Mouse (Mus musculus) liver, embryonic 13.5 days (tissue): ENCODE results near the gene Ccdc134. TPM values are rescaled to one million over a fixed set of nuclear protein-coding genes. Genes with fewer than 3 reads are reported as not detected.
A peak's percentile ranks its signal among the peaks of the same experiment; 100 is the strongest.
"Not testable (repeated sequence)": the region's sequence is repeated elsewhere in the genome, so short reads cannot be mapped to it uniquely, and the experiment has no call there.

Experiments used
- ATAC-seq: fragments of 200-750 bp; cut with Nextera tagmentation; 2 replicates; pipeline ENCODE4 v1.8.0; 2017; ENCODE audit warnings: low read depth, mild to moderate bottlenecking, moderate number of reproducible peaks, moderate library complexity
- DNase-seq: peaks from one replicate; pipeline ENCODE4 v3.0.0; 2022
- H3K27ac ChIP-seq: fragments of 300-500 bp; sonication (generic); 2 replicates; pipeline ENCODE4 v1.5.1; 2015; ENCODE audit warnings: moderate library complexity, mild to moderate bottlenecking, inconsistent platforms
- H3K27me3 ChIP-seq: fragments of 300-500 bp; sonication (generic); 2 replicates; pipeline ENCODE4 v1.6.1; 2015; ENCODE audit warnings: mild to moderate bottlenecking, inconsistent platforms
- H3K36me3 ChIP-seq: fragments of 300-500 bp; sonication (generic); 2 replicates; pipeline ENCODE4 v1.6.1; 2015; ENCODE audit warnings: mild to moderate bottlenecking, inconsistent platforms
- H3K4me1 ChIP-seq: fragments of 300-500 bp; sonication (generic); replicated peaks from 2 replicates; pipeline ENCODE4 v1.6.1; 2015; ENCODE audit warnings: inconsistent platforms
- H3K4me2 ChIP-seq: fragments of 300-500 bp; sonication (generic); 2 replicates; pipeline ENCODE4 v1.6.1; 2015; ENCODE audit warnings: inconsistent platforms, mild to moderate bottlenecking, moderate library complexity
- H3K4me3 ChIP-seq: fragments of 300-500 bp; sonication (generic); replicated peaks from 2 replicates; pipeline ENCODE4 v1.5.1; 2015; ENCODE audit warnings: mild to moderate bottlenecking, inconsistent platforms
- H3K9ac ChIP-seq: fragments of 300-500 bp; sonication (generic); 2 replicates; pipeline ENCODE4 v1.6.1; 2015; ENCODE audit warnings: mild to moderate bottlenecking, inconsistent platforms
- H3K9me3 ChIP-seq: fragments of 300-500 bp; sonication (generic); replicated peaks from 2 replicates; pipeline ENCODE4 v1.6.1; 2016; ENCODE audit warnings: inconsistent platforms
- WGBS: fragments of 180-500 bp; shearing (Covaris S2); methylation state at CpG from one replicate; pipeline ENCODE4 v1.1.7; 2015; ENCODE audit not compliant: insufficient replicate concordance; 5-methylcytosine and 5-hydroxymethylcytosine counted together
- polyA plus RNA-seq: library from polyadenylated mRNA; unstranded; fragments of >200 nt; fragmentation: Nextera tagmentation; extraction: Ambion mirVana; gene quantifications from 2 replicates; pipeline ENCODE4 v1.2.1, GENCODE M21; 2015

The Ccdc134 gene
- 8.2 and 9.9 TPM in 2 replicates for polyA plus RNA-seq

- no peaks in the 10 kb centered on the region for H3K9me3 ChIP-seq
- ATAC-seq (peak; percentile 99), DNase-seq (peak; percentile 94)
- H3K4me2 ChIP-seq, result peak within 1 kb of the TSS; percentile 82
- H3K4me3 ChIP-seq, result peak within 1 kb of the TSS; percentile 81
- H3K36me3 ChIP-seq, result peaks cover 10% of the 10 kb centered on the region
- H3K27ac ChIP-seq, result peak within 1 kb of the TSS; percentile 78
- H3K9ac ChIP-seq, result peak within 1 kb of the TSS; percentile 82
- under 1% methylated on average over 70 of the region's 74 CpGs for WGBS
- H3K4me1 ChIP-seq, result peaks cover 35% of the 10 kb centered on the region
- H3K27me3 ChIP-seq, result no peaks in the 10 kb centered on the region
Observed at GRCm38 (mm10) chr15:82127426-82128374, at the start of gene Ccdc134. Gene Ccdc134 (plus strand): TSS chr15:82127922.

GRCm38 (mm10) chr15:82079883-82080282, 47.8 kb upstream of the Ccdc134 start:
- peaks cover 19% of the 10 kb centered on the region; the same call in 1 of the 2 replicates for H3K27me3 ChIP-seq
- H3K4me1 ChIP-seq, result no peaks in the 10 kb centered on the region
- H3K4me3 ChIP-seq, result no peak overlapping the region
- no peak for DNase-seq
- WGBS, result 42% methylated on average over 10 of the region's 10 CpGs
- ATAC-seq, result no peak
- H3K9ac ChIP-seq, result no peak overlapping the region
- no peaks in the 10 kb centered on the region for H3K9me3 ChIP-seq
- H3K36me3 ChIP-seq, result no peaks in the 10 kb centered on the region
- H3K4me2 ChIP-seq, result no peak overlapping the region
- no peak overlapping the region for H3K27ac ChIP-seq

DNA sequence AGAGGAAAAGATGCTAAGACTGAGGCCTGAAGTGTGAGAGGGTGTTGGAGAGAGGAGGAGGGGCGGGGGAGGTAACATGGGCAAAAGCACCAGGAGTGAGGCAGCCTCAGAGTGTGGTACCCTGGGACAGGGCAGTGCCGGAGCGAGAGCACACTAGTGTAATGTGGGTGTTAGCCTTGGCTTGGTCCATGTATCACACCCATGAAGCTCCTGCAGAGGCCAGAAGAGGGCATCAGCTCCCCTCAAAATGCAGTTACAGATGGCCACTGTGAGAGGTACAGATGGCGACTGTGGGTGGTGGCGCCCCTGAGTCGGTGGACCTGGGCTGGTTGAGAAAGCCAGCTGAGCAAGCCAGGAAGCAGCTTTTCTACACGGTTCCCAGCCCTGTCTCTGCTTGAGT, 46.6 kb upstream of the Ccdc134 start:
- H3K9me3 ChIP-seq, result no peaks in the 10 kb centered on the region
- 27% methylated on average over 7 of the region's 7 CpGs for WGBS
- peaks cover 25% of the 10 kb centered on the region for H3K27me3 ChIP-seq
- no peak overlapping the region for H3K9ac ChIP-seq
- H3K36me3 ChIP-seq, result no peaks in the 10 kb centered on the region
- H3K4me1 ChIP-seq, result no peaks in the 10 kb centered on the region
- H3K4me2 ChIP-seq, result no peak overlapping the region
- DNase-seq (no peak), ATAC-seq (no peak)
- H3K4me3 ChIP-seq, result no peak overlapping the region
- no peak overlapping the region for H3K27ac ChIP-seq

DNA sequence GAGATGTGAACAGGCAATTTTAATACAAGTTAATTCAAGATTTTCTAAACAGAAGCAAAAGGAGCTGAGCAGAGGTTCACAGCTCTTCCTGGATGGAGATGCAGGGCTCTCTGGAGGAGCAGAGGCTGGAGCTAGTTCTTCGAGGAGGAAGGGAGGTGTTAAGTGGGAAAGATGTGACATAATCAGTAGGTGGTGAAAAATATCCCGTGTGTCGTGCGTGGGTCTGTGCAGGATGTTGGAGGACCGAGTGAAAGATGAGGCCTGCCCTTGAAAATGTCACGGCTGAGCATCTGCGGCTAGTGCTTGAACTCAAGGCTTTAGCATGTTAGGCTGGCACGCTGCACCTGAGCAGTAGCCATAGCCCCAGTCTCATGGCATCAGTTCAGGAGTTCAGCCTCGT, 42.1 kb upstream of the Ccdc134 start:
- H3K4me1 ChIP-seq, result no peaks in the 10 kb centered on the region
- H3K4me3 ChIP-seq, result no peak overlapping the region
- H3K27me3 ChIP-seq, result peaks cover 40% of the 10 kb centered on the region
- DNase-seq, result no peak
- H3K4me2 ChIP-seq, result no peak overlapping the region
- no peak overlapping the region for H3K9ac ChIP-seq
- H3K27ac ChIP-seq, result no peak overlapping the region
- H3K36me3 ChIP-seq, result no peaks in the 10 kb centered on the region
- H3K9me3 ChIP-seq, result no peaks in the 10 kb centered on the region
- 64% methylated on average over 9 of the region's 9 CpGs for WGBS
- no peak for ATAC-seq

DNA sequence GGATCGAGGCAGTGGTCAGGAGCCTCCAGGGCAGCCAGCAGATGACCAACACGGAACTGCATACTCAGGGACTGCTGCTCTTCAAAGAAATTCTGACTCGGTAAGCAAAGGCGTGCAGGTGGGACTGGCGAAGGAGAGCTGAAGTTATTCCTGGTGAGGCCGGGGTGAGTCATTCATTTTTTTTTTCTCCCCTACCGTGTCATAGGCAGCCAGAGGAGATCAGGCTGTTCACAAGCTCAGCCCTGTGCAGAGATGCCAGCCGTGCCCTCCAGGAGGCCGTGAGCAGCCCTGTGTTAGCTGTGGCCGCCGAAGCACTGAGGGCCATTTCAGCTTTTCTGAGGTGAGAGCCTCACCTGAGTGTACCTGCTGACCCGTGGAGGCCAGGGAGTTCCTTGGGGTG, 41.6 kb upstream of the Ccdc134 start:
- H3K4me2 ChIP-seq, result no peak overlapping the region
- DNase-seq (no peak), ATAC-seq (no peak)
- H3K36me3 ChIP-seq, result no peaks in the 10 kb centered on the region
- H3K9ac ChIP-seq, result no peak overlapping the region
- no peak overlapping the region for H3K4me3 ChIP-seq
- H3K9me3 ChIP-seq, result no peaks in the 10 kb centered on the region
- no peaks in the 10 kb centered on the region for H3K4me1 ChIP-seq
- H3K27me3 ChIP-seq, result peaks cover 40% of the 10 kb centered on the region
- 63% methylated on average over 12 of the region's 12 CpGs for WGBS
- H3K27ac ChIP-seq, result no peak overlapping the region

DNA sequence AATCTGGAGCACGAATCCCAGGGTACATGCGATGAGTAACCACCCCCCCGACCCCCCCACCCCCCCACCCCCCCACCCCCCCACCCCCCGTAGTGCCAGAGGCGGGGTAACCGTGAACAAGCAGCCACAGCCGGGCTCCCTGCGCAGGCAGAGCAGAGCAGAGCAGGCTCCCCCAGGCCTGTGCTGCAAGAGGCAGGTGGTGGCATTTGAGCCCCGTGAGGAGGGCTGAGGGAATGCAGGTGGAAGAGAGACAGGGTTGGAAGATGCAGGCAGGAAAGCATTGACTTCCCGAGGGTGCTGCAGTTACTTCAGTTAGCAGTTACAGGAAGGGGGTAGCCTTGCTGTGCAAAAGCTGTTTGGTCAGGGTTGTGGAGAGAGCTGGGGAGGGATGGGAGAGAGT, 40.5 kb upstream of the Ccdc134 start:
- H3K4me2 ChIP-seq, result no peak overlapping the region
- ATAC-seq (no peak), DNase-seq (no peak)
- no peaks in the 10 kb centered on the region for H3K4me1 ChIP-seq
- WGBS, result 15% methylated on average over 9 of the region's 10 CpGs
- no peak overlapping the region for H3K27ac ChIP-seq
- H3K36me3 ChIP-seq, result no peaks in the 10 kb centered on the region
- H3K9me3 ChIP-seq, result no peaks in the 10 kb centered on the region
- no peak overlapping the region for H3K9ac ChIP-seq
- peaks cover 41% of the 10 kb centered on the region for H3K27me3 ChIP-seq
- H3K4me3 ChIP-seq, result no peak overlapping the region

GRCm38 (mm10) chr15:82091061-82091460, 36.7 kb upstream of the Ccdc134 start:
- ATAC-seq (no peak), DNase-seq (no peak)
- H3K27ac ChIP-seq, result no peak overlapping the region
- WGBS, result 60% methylated on average over 7 of the region's 7 CpGs
- H3K4me3 ChIP-seq, result no peak overlapping the region
- H3K9me3 ChIP-seq, result no peaks in the 10 kb centered on the region
- no peaks in the 10 kb centered on the region for H3K36me3 ChIP-seq
- H3K4me2 ChIP-seq, result no peak overlapping the region
- no peaks in the 10 kb centered on the region for H3K4me1 ChIP-seq
- H3K27me3 ChIP-seq, result peaks cover 26% of the 10 kb centered on the region
- no peak overlapping the region for H3K9ac ChIP-seq

DNA sequence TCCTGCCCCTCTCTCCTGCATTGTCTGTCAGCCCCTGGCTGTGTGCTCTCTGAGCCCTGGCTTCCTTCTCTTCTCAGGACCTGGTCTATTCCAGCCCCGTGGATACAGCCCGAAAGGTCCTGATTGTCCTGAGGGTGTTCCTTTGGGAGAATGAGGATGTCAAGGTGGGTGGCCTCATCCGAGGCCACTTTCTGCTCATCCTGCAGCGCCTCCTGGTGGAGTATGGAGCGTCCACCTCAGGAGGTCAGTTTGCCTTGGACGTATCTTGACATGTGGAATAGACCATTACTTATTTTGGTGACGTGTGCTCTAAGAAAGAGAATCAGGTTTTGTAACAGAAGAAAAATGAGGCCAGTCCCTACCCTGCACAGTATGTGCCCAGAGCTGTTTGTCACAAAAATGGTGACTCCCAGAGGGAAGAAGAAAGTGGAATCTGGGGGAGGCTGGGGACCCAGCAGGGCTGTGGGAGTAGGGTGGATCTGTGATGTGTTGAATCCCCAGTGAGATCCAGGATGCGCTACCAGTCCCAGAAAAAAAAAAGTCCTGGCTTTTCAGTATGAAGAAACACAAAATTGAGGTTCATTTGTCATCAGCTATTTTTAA, 20.7 kb upstream of the Ccdc134 start:
- H3K4me2 ChIP-seq, result no peak overlapping the region
- no peaks in the 10 kb centered on the region for H3K4me1 ChIP-seq
- 19% methylated on average over 8 of the region's 8 CpGs for WGBS
- H3K27me3 ChIP-seq, result 0 out of 2 replicates have a peak, but pooled peaks cover 15% of the 10 kb centered on the region
- H3K36me3 ChIP-seq, result no peaks in the 10 kb centered on the region
- H3K9ac ChIP-seq, result no peak overlapping the region
- H3K4me3 ChIP-seq, result no peak overlapping the region
- no peak overlapping the region for H3K27ac ChIP-seq
- ATAC-seq (no peak), DNase-seq (no peak)
- no peaks in the 10 kb centered on the region for H3K9me3 ChIP-seq

DNA sequence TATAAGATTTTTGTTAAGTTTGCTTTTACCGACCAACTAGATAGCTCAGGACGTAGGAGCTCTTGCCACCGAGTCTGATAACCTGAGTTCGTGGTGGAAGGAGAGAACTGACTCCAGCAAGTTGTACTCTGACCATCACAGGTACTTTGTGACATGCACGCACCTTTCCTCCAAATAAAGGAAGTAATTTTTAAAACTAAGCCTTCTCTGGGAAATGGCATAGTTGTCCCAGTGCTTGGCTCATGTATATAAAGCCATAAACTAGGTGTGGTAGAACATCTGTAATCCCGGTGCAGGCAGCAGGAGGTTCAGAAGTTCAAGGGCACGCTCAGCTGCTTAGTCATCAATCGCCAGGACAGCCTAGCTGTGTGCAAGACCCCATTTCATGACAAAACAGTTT, 7.2 kb upstream of the Ccdc134 start:
- peaks cover 11% of the 10 kb centered on the region; the same call in 1 of the 2 replicates for H3K27me3 ChIP-seq
- no peaks in the 10 kb centered on the region for H3K4me1 ChIP-seq
- no peak overlapping the region for H3K4me2 ChIP-seq
- ATAC-seq (no peak), DNase-seq (no peak)
- H3K36me3 ChIP-seq, result no peaks in the 10 kb centered on the region
- H3K4me3 ChIP-seq, result no peak overlapping the region
- H3K9me3 ChIP-seq, result no peaks in the 10 kb centered on the region
- 73% methylated on average over 8 of the region's 8 CpGs for WGBS
- H3K9ac ChIP-seq, result no peak overlapping the region
- no peak overlapping the region for H3K27ac ChIP-seq

- peak overlapping the region; percentile 40 for H3K27ac ChIP-seq
- 0 out of 2 replicates have a peak overlapping the region, but pooled peaks have one; percentile 67 for H3K9ac ChIP-seq
- WGBS, result 70% methylated on average over 4 of the region's 4 CpGs
- not testable (repeated sequence) for DNase-seq, H3K9me3 ChIP-seq, ATAC-seq, H3K4me3 ChIP-seq, H3K36me3 ChIP-seq, H3K27me3 ChIP-seq
- H3K4me2 ChIP-seq, result peak overlapping the region; percentile 82
- peaks cover 35% of the 10 kb centered on the region for H3K4me1 ChIP-seq
Observed at GRCm38 (mm10) chr15:82126690-82127089, 1.0 kb upstream of the Ccdc134 start.

DNA sequence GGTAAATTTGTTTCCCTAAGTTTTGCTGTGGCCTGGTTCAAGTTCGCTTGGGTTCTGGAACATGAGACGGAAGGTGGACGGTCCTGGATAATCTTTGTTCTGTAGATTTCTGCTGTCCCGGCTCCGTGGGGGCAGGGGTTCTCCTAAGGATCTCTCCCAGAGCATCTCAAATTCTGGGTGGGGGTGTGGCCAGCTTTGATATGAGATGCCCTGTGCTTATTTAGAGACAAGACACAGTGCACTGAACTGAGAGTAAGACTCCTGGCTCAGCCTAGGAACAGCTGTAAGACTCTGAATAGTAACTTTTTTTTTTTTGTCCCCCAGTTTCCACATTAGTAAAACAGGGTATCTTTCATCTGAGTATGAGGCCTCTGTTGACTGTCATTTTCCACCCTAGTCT, 676 bp downstream of the Ccdc134 start:
- peak overlapping the region; percentile 78; the same call in 1 of the 2 replicates for H3K27ac ChIP-seq
- peak overlapping the region; percentile 82 for H3K9ac ChIP-seq
- WGBS, result 2% methylated on average over 5 of the region's 5 CpGs
- no peaks in the 10 kb centered on the region for H3K27me3 ChIP-seq
- peaks cover 13% of the 10 kb centered on the region for H3K36me3 ChIP-seq
- peak overlapping the region; percentile 81 for H3K4me3 ChIP-seq
- H3K9me3 ChIP-seq, result no peaks in the 10 kb centered on the region
- ATAC-seq (no peak; the same call in 1 of the 2 replicates), DNase-seq (peak; percentile 28)
- H3K4me1 ChIP-seq, result peaks cover 35% of the 10 kb centered on the region
- peak overlapping the region; percentile 82 for H3K4me2 ChIP-seq
